Mouse (Mus musculus) right cerebral cortex, postnatal 25 days (tissue): ENCODE measurements at regions not wholly inside any gene's neighbourhood (a gene's known extent, or its start where the extent isn't known, plus 50 kb on each side); places are given as distances from the start of the nearest gene placed in this dataset.

Experiments used
- DNase-seq: peaks from one replicate; pipeline ENCODE4 v3.0.0; 2022

DNA sequence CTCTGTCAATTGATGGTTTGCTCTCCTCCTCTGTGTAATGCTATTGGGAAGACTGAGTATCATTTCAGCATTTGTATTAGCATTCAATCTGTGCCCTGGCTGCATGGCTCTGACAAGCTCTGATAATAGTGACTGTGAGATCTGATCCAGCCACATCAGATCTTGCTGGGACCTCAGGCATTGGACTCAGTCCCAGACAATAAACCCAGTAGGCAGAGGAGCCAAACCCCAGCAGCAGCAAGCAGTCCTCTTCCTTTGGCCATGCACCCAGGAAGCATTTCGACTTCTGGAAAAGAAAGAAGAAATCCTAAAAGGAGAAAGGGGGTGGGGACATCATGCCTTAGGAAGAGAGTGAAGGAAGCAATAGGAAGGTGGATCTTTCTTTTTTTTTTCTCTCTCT is 205.8 kb upstream of the Onecut1 start:
- no peak for DNase-seq

DNA sequence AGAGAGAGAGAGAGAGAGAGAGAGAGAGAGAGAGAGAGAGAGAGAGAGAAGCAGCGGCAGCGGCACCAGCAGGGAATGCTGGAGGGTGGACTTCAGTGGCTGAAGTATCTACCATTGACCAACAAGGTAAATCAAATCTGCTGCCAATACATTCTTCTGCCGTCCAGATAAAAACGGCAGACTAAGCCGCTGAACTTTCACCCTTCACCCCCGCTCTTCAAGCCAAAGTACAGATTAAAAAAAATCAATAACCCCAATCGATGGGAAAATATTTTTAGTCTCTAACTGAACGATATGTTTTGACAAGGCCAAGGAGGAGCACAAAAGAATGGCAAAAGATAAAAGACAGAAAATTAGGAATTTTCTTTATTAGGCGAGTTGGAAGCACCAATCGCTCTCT is 205.3 kb upstream of the Onecut1 start:
- no peak for DNase-seq

DNA sequence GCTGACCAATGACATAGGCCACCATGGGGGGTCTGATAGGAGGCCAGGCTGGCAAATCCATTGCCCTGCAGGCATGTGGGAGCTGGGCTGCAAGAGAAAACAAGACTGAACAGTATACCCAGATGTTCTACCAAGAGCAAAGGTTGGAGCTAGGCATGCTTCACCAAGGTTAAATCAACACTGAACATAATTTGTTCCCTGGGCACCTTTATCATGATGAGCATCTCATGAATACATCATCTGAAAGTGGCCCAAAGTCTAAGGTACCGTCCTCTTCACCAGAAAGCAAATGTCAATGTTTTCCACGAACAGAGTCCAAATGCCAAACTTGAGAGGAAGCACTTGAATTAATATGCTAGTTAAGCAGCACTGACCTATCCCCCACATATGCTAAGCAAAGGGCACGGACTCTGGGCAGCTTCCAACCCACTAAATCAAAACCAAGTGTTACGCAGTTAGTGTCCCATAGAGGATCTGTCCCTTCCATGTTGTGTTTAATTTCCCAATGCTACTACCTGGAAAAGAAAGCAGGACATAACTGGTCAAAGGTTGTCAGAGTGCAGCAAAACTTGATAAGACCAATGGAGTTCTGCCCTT is 190.3 kb upstream of the Onecut1 start:
- no peak for DNase-seq

DNA sequence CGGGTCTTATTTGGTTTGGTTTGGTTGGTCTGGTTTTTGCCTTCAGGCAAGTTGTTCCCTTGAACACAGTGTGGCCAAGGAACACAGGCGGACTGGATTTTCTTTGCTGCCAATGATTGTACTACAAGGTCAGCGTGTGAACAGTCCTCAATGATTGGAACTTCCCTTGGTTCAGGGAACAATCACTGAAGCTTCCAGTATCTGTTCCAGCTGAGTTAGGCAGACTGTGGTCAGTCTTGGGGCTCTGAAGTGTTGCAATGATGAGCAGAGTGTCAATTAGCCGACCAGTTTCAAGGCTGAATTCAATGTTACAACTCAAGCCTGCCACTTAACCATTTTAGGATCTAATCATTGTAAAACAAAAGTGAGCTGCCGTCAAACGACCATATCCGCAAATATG is 189.5 kb upstream of the Onecut1 start:
- no peak for DNase-seq

DNA sequence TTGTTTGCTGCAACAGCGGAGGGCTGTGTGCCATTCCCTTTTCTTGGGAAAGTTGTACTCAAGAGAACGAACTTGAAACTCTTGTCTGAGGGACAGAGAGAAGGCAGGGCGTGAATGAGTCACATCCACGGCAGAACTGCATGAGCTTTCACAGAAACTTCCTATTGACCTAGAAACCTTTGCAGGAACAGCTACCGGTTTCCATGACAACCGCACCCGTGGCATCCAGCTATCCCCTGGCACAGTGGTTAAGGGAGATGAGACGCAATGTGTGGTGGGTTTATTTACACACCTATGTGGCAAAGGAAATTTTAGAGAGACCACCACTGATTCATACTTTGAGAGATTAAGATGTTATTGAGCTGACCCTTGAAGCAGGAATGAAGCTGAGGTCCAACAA is 163.5 kb upstream of the Onecut1 start:
- no peak for DNase-seq

DNA sequence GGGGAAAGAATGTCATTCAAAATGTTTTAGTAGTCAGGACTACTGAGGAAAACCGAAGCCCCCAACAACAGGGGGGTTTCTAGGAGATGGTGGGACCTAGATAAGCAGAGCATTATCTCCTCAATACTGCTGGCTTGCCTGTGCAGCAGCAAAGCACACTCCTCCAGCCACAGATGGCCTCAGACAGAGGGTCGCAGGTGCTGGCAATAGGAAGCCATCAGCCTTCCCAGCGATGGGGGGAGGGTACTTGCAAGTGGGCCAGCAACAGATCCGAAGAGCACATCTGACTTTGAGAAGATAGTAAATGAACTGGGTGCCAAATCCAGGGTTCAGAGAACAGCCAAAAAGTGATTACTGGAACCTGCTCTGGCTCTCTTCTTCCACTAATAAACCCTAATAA is 156.0 kb upstream of the Onecut1 start:
- DNase-seq: no peak

DNA sequence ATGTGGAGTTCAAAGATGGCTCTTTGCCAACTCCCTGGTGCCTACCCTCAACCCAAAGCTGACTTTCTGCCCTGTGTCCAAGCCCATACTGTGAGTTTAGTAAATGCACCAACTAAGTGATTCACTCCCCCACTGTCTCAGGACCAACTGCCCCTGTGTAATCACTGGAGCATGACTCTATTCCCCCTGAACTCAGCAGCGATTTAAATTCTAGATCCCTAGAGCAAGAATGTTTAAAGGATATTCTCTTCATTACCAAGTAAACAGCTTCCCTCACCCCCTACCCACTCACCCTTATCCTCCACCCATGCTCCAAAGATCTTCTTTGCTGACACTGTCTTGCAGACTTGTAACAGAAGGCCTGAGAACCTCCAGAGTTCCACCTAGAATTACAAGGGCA is 154.1 kb upstream of the Onecut1 start:
- no peak for DNase-seq

DNA sequence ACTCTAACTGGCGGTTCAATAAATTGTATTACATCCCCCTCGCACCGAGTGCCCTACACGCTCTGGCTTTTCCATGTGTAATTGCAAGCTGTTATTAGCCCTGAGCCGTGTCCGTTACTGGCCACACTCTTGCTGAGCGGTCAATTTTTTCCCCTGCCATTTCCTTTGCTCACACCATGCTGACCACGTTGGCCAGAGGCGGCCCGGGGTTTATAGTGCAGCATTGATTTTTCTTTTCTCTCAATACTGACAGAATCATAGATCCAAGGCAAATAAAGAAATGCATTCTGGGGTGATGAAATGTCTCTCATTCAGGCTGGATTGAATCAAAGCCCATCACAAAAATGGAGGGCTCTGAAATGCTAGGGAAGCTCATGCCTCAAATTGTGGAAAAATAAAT is 150.0 kb upstream of the Onecut1 start:
- no peak for DNase-seq

DNA sequence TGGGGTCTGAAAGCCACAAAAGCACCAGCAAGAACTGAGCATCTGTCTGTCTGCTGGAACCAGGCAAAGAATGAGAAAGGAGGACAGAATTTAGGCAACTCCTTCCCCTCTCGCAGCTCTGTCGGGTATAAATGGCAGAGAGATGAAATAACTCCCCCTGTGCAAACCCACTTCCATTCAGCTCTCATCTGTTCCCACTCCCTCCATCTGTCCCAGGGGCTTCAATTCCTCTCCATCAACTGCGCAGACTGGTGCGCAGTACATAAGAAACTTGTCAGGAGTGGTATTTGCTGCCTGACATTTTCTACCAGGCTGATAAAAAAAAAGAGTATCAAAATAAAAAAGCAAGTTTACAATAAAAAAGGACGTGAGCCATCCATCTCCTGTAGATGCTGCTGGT is 129.3 kb upstream of the Onecut1 start:
- no peak for DNase-seq

DNA sequence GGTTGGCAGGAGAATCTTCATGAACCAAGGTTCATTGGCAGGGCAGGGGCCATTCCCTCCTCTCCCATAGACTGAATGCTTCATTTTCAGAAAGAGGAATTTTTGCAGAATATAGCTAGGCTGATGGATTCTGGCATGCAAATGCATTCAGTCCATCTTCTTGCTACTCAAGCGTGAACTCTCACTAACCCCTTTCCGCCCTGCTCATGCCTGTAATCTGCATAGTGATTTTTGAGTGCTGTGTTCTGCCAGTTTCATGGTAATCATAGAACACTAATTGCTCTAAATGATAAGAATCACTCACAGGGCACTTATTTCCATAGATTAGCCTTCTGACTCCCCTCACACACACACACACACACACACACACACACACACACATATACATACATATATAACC is 119.8 kb upstream of the Onecut1 start:
- DNase-seq: no peak

DNA sequence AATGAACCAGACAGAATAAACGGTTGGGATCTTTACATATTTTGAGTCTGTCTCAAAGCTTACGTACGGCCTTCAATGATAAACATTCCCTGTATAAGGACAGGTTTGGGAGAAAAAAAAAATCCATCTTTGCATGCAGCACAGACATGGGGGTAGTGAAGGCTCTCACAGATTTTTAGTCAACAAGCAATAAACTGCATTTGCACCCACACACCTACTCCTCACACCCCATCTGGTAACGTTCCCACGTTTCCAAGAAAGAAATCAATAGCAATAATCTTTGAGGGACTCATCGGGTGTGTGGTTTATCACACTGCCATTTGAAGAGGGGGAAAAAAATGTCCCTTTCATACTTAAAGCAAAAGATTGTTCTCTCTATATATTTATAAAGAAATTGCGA is 113.8 kb upstream of the Onecut1 start:
- no peak for DNase-seq

DNA sequence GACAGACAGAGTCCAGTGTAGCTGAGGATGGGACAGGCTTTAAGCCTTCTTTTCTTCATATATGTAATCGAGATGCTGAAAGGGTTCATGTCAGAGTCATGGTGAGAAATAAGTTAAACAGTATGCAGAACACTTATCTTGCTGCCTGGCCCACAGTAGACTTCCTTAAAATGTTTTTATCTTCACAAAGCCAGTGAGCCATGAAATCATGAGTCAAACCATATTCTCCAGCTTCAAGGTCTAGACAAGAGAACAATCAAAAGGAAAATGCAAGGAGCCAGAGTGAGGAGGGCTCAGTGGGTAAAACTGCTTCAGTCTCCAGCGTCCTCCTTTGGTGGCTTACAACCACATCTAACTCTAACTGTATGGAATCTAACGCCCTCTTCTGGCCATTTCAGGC is 103.7 kb upstream of the Onecut1 start:
- DNase-seq: no peak

DNA sequence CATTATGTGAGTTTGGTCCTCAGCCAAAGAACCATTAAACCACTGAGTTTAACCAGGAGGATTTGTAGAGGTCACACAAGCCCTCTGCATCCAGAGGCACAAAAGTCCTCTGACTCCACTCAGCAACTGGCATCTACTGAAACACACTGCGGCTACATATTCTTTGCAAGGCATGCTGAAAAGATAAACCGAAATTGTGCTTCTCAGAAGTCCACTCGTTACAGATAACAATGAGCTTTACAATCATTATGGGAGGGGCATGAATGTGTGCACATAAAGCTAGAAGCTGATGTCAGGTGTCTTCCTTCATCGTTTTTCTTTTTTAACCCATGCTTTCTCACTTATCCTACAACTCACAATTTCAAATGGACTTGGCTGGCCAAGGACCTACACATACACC is 102.8 kb upstream of the Onecut1 start:
- DNase-seq: no peak

DNA sequence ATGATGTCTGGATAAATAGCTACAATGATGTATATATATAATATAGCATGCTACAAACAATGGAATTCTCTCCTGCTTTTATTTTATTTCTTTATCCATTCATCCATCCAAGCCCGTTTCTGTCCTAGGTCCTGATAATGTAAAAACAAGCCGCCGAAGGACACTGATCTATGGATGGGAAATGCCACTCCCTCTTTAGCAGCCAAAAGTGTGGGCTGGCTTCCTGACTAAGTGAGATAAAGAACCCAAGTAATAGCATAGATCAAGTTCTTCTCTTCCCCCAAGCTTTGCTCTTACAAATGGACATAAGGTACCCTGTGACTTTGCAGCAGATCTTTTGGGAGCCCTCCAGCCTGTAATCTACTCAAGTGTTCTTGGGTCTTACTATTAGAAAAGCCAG is 81.3 kb upstream of the Onecut1 start:
- no peak for DNase-seq

DNA sequence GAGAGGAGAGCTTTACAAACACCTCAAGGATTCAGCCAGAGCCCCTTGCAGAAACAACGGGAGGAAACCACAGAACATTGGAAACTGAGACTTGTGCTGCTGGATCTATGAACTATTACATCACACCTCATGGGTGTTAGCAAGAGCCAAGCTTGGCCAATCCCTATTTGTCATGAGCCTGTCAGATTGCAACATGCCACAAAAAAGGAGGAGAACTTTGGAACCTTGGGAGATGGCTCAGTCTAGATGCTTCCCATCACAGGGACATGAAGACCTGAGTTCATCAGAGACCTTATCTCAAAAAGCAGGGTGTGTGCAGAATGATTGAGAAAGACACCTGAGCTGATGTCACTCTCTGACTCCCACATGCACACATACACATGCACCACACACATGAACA is 68.3 kb upstream of the Onecut1 start:
- no peak for DNase-seq

DNA sequence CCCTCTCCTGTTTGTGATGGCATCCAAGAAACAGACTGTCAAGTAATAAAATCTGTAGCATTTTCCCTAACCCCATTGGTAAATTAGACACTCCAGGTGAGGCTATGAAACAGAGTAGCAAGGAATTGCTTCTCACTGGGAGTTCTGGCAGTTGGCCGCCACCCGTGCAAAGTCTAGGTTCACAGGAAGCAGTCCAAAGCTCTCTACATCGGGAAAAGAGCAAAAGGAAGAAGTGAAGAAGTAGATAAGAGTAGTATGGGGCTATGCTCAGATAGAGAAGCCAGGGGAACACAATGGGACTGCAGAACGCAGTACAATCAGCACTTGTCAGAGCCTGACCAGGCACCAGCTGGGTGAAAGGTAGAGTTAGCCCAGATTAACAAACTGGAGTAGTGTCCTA is 65.7 kb upstream of the Onecut1 start:
- no peak for DNase-seq

DNA sequence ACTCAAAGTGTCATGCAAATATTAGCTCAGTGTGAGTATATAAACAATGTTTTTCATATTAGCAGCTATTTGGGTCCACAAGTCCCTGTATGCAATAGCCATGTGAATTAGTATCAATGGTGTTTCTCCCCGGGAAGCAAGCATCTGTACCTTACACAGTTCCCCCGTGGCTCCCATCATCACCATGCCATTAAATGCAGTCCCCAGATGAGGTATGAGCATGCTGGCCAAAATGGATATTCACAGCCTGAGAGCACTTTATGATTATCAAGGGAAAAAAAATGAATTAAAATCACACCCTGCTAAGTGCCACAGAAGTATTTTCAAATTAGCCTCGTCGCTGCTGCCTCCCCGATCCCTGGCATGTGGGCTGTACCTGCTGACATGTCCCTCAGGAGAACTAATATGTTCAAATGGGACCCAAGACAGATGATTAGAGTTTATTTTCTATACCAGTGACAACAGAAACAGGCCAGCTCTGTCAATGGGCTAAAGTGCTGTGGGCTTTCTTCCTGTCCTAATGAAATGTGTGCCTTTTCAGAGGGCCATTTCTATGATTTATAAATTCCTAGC is 64.4 kb upstream of the Onecut1 start:
- DNase-seq: no peak

DNA sequence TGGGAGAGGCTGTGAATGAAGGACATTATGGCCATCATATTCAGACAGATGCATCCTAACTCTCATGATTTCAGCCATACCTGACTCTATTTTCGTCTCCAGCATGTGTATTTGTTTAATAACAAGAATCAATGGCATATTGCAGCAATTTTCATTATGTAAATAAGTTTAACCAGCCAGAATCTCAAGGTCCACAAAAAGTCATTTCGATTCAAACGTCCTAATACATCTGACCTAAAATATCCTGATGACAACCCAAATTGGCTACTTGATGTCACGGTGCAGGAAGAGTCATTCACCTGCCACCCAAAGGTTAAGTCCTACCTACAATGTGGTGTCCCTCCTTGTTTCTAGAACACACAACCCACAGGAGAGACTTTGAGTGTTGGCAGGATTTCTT is 60.6 kb upstream of the Onecut1 start:
- DNase-seq: no peak

DNA sequence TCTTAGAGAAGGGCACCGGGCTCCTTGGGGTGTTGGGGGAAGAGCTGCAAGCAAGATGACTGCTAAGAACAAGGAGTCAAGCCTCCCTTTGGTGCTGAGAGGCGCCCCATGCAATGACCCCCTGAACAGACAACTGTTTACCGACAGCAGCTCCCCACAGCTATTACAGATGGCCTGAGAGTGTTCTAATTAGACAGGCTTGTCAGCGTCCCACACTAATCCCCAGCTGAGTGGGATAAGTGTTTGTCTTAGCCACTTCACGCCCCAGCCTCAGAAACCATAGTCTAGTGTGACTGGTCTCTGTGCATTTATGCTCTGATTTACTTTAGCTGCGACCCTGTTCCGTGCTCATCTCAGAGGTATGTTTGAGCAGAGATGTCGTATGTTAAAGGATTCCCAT is 50.3 kb upstream of the Onecut1 start:
- DNase-seq: no peak
